Mouse (Mus musculus): ENCODE measurements around the gene Reps1. TPM values are rescaled to one million over a fixed set of nuclear protein-coding genes. Genes with fewer than 3 reads are reported as not detected.
A peak's percentile ranks its signal among the peaks of the same experiment; 100 is the strongest.

The Reps1 gene
- 10 to 100 TPM; 82.6 to 92.7 TPM for total RNA-seq (2021)
- long read RNA-seq, experiment 1, transcript Reps1-201 (20 exons, 2,595 nt), result major isoform, 7 of 31 reads
- long read RNA-seq, experiment 1, partial matches to known transcripts, result 3 of 31 reads
- long read RNA-seq, experiment 1, other reads (novel, unspliced or antisense), result 17 of 31 reads
- long read RNA-seq, experiment 2, transcript Reps1-201 (20 exons, 2,595 nt), result major isoform, 13 of 38 reads
- long read RNA-seq, experiment 2, partial matches to known transcripts, result 6 of 38 reads
- long read RNA-seq, experiment 2, other reads (novel, unspliced or antisense), result 18 of 38 reads

DNA sequence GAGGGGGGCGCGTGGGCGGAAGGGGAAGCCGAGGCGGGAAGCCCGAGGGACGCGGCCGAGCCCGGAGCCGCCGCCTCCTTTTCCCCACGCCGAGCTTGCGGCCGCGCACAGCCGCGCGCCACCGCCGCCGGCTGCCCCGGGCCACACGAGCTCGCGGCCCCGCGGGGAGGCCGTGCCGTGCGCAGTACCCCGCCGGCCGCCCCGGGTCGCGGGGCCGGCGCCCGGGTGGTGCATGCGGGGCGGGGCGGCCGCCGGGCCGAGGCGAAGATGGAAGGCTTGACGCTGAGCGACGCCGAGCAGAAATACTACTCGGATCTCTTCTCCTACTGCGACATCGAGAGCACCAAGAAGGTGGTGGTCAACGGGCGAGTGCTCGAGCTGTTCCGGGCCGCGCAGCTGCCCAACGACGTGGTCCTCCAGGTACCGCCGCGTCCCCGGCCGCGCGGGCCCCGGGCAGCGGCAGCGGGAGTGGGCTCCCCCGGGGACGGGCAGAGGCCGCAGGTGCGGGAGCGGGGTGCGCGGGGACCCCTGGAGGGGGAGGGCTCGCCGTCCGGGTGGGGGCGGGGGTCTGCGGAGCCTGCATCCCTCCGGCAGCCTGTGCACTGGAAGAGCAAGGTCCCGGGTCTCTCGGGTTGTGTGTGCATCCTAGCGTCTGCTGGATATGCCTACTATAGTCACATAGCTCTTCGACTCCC is at the start of gene Reps1:
Gene Reps1 (plus strand): TSS at position 166 of the 695 bp plus-strand sequence.
- TF ChIP-seq CTCF (conservative IDR thresholded peaks at IDR 0.05), result no peak
- peak within 1 kb of the TSS; percentile 93 for H3K27ac ChIP-seq
- peak in 1 of 2 experiments; percentile 12 for DNase-seq (ENCODE audit: low spot score in 2 of 2)
- peak within 1 kb of the TSS; percentile 83 for H3K4me3 ChIP-seq

DNA sequence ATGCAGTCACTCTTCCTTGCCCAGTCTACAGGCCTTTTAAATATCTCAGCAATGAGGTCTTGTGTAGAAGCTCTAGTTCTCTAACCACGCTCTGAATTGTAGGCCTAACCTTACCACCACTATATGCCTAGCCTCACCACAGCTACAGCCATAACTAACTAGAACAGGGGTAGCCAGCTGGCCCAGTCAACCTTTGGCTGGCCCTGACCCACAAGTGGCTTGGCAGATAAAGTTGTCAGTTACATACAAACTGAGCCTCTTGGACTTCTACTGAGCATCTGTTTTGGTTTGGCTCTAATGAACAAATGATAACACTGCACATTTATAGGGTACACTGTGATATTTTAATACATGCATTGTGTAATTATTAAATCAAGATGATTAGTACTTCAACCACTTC is 48.9 kb upstream of the Reps1 start:
- no peak for TF ChIP-seq CTCF (conservative IDR thresholded peaks at IDR 0.05)
- no peak overlapping the region for H3K4me3 ChIP-seq
- DNase-seq (ENCODE audit: low spot score in 2 of 2), result no peak
- H3K27ac ChIP-seq, result peak overlapping the region; percentile 46; the same call in 1 of the 2 replicates

DNA sequence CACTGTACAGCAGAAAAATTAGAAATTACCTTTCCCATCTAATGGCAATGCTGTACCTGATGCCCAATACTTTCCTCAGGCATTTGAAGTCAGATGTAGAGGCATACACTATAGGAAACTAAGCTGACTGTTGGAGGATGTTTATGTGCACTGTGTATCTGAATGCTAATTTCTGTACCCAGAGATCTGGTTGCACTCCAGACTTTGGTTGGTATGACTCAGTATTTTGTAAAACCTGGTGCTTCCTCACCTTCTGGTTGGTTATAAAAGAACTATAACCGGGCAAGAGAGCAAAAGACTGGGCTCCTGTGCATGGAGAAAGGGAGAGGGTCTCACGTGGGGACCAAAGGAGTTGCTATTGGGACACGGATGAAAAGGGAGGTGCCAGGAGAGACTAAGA is 48.4 kb upstream of the Reps1 start:
- no peak overlapping the region for H3K4me3 ChIP-seq
- no peak for TF ChIP-seq CTCF (conservative IDR thresholded peaks at IDR 0.05)
- DNase-seq (ENCODE audit: low spot score in 2 of 2), result peak in 1 of 2 experiments; percentile 40
- peak overlapping the region; percentile 46; the same call in 1 of the 2 replicates for H3K27ac ChIP-seq

DNA sequence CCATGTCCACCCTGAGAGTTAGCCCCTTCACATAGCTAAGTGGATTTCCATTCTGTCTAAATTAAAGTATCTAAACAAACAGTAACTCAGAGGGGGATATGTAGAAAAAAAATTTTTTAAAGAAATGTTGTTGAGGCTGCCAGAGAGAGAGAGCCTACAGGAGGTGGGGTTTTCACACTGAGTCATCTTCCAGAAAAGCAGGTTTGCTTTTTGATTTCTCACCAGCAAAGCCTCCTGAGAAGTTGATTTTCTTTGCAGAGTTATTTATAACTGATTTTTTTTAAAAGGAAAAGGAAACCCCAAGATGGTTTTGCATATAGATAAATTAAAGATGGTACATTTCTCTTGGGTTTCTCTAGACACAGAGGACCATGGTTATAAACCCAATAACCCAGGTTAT is 47.5 kb upstream of the Reps1 start:
- H3K4me3 ChIP-seq, result no peak overlapping the region
- no peak for TF ChIP-seq CTCF (conservative IDR thresholded peaks at IDR 0.05)
- no peak for DNase-seq (ENCODE audit: low spot score in 2 of 2)
- H3K27ac ChIP-seq, result no peak overlapping the region

DNA sequence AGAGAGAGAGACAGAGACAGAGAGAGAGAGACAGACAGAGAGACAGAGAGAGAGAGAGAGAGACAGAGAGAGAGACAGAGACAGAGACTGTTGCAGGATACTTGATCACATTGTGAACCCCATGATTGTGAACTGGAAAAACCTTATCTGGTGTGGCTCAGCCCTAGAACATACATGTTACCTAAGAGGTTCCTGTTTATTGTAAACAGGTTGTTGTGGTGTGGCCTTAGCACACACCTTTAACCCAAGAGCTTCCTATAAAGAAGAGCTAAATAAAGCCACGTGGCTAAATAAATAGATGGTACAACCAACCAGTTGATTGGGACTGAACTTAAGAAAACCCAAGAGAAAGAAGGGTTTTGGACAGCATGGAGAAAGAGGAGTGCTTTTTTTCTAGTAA is 45.9 kb upstream of the Reps1 start:
- TF ChIP-seq CTCF (conservative IDR thresholded peaks at IDR 0.05), result no peak
- H3K4me3 ChIP-seq, result no peak overlapping the region
- H3K27ac ChIP-seq, result no peak overlapping the region
- no peak for DNase-seq (ENCODE audit: low spot score in 2 of 2)

DNA sequence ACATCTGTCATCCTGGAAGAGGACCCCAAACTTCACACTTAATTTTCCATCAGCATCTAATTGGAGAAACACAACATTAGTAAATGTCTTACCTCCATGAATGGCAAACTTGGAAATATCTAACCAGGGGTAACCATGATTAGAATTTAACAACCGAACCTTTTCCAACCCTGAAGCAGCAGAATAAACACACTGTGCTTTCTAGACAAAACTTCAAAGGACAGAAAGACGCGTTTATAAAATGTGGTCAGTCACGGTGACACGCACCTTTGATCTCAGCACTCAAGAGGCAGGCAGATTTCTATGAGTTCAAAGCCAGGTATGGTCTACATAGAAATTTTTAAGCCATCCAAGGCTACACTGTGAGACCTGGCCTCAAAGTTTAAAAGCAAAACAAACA is 43.9 kb upstream of the Reps1 start:
- Histone ChIP-seq H3K27ac (no peak overlapping the region), H3K4me3 (no peak overlapping the region)
- no peak for TF ChIP-seq CTCF (conservative IDR thresholded peaks at IDR 0.05)
- no peak for DNase-seq (ENCODE audit: low spot score in 2 of 2)

DNA sequence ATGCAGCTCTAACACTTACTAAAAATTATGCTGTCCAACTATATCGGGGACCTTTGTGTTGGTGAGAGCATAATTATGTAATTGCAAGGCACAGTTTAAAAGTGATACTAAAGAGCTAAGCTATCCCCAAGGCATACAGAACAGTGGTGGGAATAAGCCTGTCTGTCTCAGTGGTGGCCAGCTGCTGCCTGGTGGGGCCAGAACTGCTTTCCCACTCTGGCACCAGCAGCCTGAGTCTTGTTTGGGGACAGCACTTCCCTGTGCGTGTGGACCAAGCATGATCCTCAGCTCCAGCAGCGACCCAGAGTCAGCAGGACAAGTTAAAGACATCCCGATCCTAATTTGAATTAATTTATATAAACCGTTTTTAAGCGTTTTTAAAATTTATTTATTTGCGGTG is 35.2 kb upstream of the Reps1 start:
- Histone ChIP-seq H3K27ac (no peak overlapping the region), H3K4me3 (no peak overlapping the region)
- no peak for TF ChIP-seq CTCF (conservative IDR thresholded peaks at IDR 0.05)
- DNase-seq (ENCODE audit: low spot score in 2 of 2), result no peak

DNA sequence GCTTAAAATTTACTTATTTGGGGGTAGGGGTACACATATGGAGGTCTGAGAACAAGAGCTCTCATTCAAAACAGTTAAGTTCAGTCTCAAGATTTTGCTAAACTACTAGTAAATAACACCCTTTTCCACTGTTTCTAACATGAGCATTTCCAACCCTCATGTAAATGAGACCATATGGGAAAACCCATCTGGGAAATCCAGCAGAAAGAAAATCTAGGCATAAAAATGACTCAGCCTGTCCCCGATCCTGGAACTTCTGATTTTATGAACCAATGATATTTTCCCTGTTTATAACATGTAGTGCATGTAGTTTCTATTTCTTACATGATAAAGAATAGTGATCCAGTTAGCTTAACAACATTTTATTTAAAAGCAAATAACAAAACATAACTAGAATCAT is 34.8 kb upstream of the Reps1 start:
- H3K4me3 ChIP-seq, result peak overlapping the region; percentile 83; the same call in 1 of the 2 replicates
- peak in 1 of 2 experiments; percentile 41 for DNase-seq (ENCODE audit: low spot score in 2 of 2)
- H3K27ac ChIP-seq, result peak overlapping the region; percentile 81; the same call in 1 of the 2 replicates
- TF ChIP-seq CTCF (conservative IDR thresholded peaks at IDR 0.05), result no peak

DNA sequence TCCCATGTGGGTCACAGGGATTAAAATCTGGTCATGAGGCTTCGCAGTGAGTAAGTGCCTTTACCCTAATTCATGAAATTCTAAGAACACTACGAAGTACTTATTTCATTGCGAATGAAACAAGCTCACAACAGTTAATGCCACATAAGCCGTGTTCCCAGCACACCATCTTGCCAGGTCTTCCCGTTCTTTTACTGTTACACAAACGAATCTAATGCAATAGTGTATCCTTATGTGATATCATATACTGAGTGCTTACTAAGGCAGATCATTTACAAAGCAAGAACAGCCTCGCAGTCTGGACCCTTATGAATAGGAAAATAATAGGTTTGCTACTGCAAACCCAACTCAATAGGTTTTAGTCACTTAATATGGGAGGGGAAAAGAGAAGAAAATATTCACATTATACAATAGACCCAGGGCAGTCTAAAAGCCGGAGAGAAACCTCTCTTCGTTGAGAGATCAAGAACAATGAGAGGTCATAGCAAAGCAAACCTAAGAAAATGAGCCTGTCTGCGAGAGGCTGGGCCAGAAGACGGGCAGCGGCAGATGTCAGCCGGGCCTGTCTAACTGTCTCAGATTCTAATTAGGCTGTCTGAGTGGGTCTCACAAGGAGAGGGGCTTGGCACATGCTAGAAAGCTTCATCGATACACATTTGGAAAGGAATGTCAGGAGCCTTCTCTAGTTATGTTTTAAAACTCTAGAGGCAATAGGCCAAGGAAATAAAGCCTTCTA is 33.9 kb upstream of the Reps1 start:
- Histone ChIP-seq H3K4me3 (peak overlapping the region; percentile 83), H3K27ac (peak overlapping the region; percentile 81)
- TF ChIP-seq CTCF (conservative IDR thresholded peaks at IDR 0.05), result no peak
- DNase-seq (ENCODE audit: low spot score in 2 of 2), result no peak

DNA sequence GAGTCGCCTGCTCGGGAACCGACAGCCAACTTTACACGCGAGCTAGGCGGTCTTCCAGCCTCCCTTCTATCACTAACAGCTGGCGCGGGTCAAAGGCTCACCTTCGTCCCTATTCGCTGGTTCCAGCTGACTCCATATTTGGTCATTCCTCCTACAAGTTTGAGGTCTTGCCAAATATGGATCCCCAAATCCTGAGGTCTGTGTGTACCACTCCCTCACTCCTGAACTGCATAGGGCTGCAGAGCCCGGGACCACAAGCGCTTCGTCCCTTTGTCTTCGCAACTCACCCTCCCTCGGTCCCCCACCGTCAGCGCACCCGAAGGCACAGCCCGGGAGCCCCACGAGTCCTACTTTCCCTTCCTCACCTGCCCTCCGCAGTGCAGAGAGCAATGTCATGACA is 33.3 kb upstream of the Reps1 start:
- peak overlapping the region; percentile 83 for H3K4me3 ChIP-seq
- TF ChIP-seq CTCF (conservative IDR thresholded peaks at IDR 0.05), result no peak
- peak; percentile 28 to 41 for DNase-seq (ENCODE audit: low spot score in 2 of 2)
- H3K27ac ChIP-seq, result peak overlapping the region; percentile 81

DNA sequence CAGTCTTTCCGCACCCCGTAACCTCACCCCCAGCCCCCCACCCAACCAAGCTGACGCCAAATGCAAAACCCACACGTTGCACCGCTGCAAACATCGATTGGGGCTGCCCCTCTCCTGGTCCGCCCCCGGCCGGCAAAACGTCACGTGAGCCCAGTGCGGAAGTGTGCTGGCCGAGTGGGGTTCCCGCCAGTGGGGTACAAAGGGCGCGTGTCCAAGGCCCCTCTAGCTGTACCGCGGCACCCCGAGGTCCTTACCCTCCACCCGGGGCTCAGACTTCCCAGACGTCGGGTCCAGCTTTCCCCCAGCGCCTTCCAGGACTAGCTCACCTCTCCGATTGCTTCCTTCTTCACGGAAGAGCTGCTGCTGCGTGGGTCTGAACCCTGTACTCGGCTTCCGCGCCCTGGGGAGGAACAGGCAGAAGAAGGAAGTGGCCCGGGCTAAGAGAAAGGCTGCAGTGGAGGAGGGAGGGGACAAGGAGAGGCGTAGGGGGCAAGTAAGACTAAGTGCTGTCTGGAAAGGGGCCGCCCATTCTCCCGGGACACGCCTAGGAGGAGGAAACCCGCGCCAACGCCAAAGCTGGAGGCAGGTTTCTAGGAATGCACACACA is 32.8 kb upstream of the Reps1 start, which contains the start of gene Abracl:
Gene Abracl (minus strand): TSS at position 548 of the 607 bp plus-strand sequence.
- Histone ChIP-seq H3K27ac (peak within 1 kb of the TSS; percentile 81), H3K4me3 (peak within 1 kb of the TSS; percentile 83)
- peak; percentile 49 to 56 for DNase-seq (ENCODE audit: low spot score in 2 of 2)
- TF ChIP-seq CTCF (conservative IDR thresholded peaks at IDR 0.05), result peak; percentile 55

DNA sequence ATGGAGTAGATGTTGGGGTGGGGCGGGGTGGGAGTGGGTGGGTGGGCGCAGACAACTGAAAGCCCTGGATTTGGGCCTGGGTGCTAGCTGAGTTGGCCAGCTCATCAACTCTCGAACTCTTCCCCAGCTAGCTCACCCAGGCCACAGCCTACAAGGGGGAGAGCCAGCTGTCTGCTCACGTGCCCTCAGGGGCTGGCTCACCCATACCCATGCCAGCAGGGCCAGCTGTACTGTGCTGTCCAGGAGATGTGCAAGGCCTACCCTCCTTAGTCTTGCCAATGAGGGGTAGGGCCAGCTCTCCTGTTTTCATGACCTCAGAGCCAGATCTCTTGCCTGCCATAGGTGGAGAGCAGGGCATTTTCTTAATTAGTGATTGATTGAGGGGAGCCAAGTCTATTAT is 21.3 kb upstream of the Reps1 start:
- no peak for TF ChIP-seq CTCF (conservative IDR thresholded peaks at IDR 0.05)
- Histone ChIP-seq H3K27ac (no peak overlapping the region), H3K4me3 (no peak overlapping the region)
- no peak for DNase-seq (ENCODE audit: low spot score in 2 of 2)

DNA sequence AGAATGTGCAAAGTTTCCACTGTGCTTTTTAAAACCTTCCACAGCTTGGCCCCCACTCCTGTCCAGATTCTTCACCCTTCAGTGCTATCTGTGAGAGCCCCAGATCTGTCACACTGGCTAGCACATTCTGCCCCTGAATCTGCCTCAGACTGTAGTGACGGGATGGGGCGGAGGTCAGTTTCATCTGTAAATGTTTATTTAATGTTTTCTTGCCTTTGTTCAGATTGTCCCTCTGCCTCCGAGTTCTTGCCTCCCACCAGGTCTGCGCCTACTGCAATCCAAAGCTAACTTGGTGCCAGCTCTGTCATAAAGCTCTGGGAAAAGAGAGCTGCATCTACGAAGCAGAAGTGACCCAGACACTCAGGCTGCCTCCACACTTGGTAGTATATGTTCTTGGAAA is 18.8 kb upstream of the Reps1 start:
- TF ChIP-seq CTCF (conservative IDR thresholded peaks at IDR 0.05), result no peak
- Histone ChIP-seq H3K27ac (no peak overlapping the region), H3K4me3 (no peak overlapping the region)
- DNase-seq (ENCODE audit: low spot score in 2 of 2), result no peak
